Mouse (Mus musculus) heart, adult 2 months (tissue): ENCODE results near the gene Irgm2.

Experiments used
- CTCF ChIP-seq: fragments of 200-600 bp; IDR thresholded peaks from 2 replicates; pipeline ENCODE4 v1.8.1; 2022; ENCODE audit warnings: antibody characterized with exemption, mild to moderate bottlenecking, moderate library complexity
- EP300 ChIP-seq: fragments of 200-500 bp; IDR thresholded peaks from 2 replicates; pipeline ENCODE4 v1.6.1; 2011; ENCODE audit warnings: low read depth, low read length, control low read depth; ENCODE audit not compliant: insufficient read depth
- POLR2A ChIP-seq: fragments of 200-500 bp; IDR thresholded peaks from 2 replicates; pipeline ENCODE4 v1.6.1; 2011; ENCODE audit warnings: mild to moderate bottlenecking, low read depth, low read length, control low read depth; ENCODE audit not compliant: insufficient read depth

- TF ChIP-seq CTCF (no peak), POLR2A (no peak), EP300 (no peak)
Observed at GRCm38 (mm10) chr11:58155458-58155857, 44.0 kb upstream of the Irgm2 start.
